Mouse (Mus musculus): Measurements from ENCODE around the gene Xkr8.
"Not testable (repeated sequence)": the region's sequence is repeated elsewhere in the genome, so short reads cannot be mapped to it uniquely, and the experiment has no call there.

Xkr8 gene

GRCm38 (mm10) chr4:132737154-132737553 lies 4.8 kb upstream of the Xkr8 start:
- DNase-seq (ENCODE audit: low read depth, low spot score) = not testable (repeated sequence)

- DNase-seq (ENCODE audit: low read depth, low spot score) = no peak
Observed at GRCm38 (mm10) chr4:132735894-132736293, 3.5 kb upstream of the Xkr8 start.

- no peak for DNase-seq (ENCODE audit: low read depth, low spot score)
Observed at GRCm38 (mm10) chr4:132735389-132735788, 3.0 kb upstream of the Xkr8 start.

GRCm38 (mm10) chr4:132734766-132735165 lies 2.4 kb upstream of the Xkr8 start:
- no peak for DNase-seq (ENCODE audit: low read depth, low spot score)

GRCm38 (mm10) chr4:132733071-132733770 lies 875 bp upstream of the Xkr8 start:
- DNase-seq (ENCODE audit: low read depth, low spot score) = no peak

- no peak for DNase-seq (ENCODE audit: low read depth, low spot score)
Observed at GRCm38 (mm10) chr4:132731616-132732015, 730 bp downstream of the Xkr8 start.

- no peak for DNase-seq (ENCODE audit: low read depth, low spot score)
Observed at GRCm38 (mm10) chr4:132728233-132728632, 4.1 kb downstream of the Xkr8 start.

GRCm38 (mm10) chr4:132718251-132718650 lies 14.1 kb downstream of the Xkr8 start:
- DNase-seq (ENCODE audit: low read depth, low spot score) = no peak

GRCm38 (mm10) chr4:132713181-132713580 lies 19.2 kb downstream of the Xkr8 start:
- no peak for DNase-seq (ENCODE audit: low read depth, low spot score)

- DNase-seq (ENCODE audit: low read depth, low spot score) = no peak
Observed at GRCm38 (mm10) chr4:132706885-132707284, 25.5 kb downstream of the Xkr8 start.

- DNase-seq (ENCODE audit: low read depth, low spot score) = no peak
Observed at GRCm38 (mm10) chr4:132702076-132702475, 30.3 kb downstream of the Xkr8 start.

GRCm38 (mm10) chr4:132693366-132693765 lies 39.0 kb downstream of the Xkr8 start:
- no peak for DNase-seq (ENCODE audit: low read depth, low spot score)

- DNase-seq (ENCODE audit: low read depth, low spot score) = no peak
Observed at GRCm38 (mm10) chr4:132689634-132690033, 42.7 kb downstream of the Xkr8 start.

GRCm38 (mm10) chr4:132676771-132677539 lies 55.4 kb downstream of the Xkr8 start:
- DNase-seq (ENCODE audit: low read depth, low spot score) = no peak
